Mouse (Mus musculus) v-Abl transformed pro-B cells (cell line): ENCODE results near the gene Gm45713.

Experiments used
- in situ Hi-C, 2 experiments: fragments of 400-800 bp; cut with MboI; formaldehyde crosslinking; loops; one replicate each; pipeline ENCODE4 v1.15.1; 2025; ENCODE audit not compliant: unreplicated experiment in 2 of 2

The Gm45713 gene

GRCm38 (mm10) chr7:45147899-45148298, 11.9 kb upstream of the Gm45713 start:
- in situ Hi-C loops = no loop called here

GRCm38 (mm10) chr7:45147267-45147666, 11.2 kb upstream of the Gm45713 start:
- in situ Hi-C loops = no loop called here

GRCm38 (mm10) chr7:45145460-45145859, 9.4 kb upstream of the Gm45713 start:
- in situ Hi-C loops = no loop called here

GRCm38 (mm10) chr7:45144368-45145174, 8.5 kb upstream of the Gm45713 start:
- in situ Hi-C loops = no loop called here

GRCm38 (mm10) chr7:45141914-45142313, 5.9 kb upstream of the Gm45713 start:
- in situ Hi-C loops = no loop called here

- in situ Hi-C loops = no loop called here
Observed at GRCm38 (mm10) chr7:45141319-45141718, 5.3 kb upstream of the Gm45713 start.

- in situ Hi-C loops = loop anchor here in 1 of 2 experiments (5.0 kb wide), 1 partner anchor 58 kb away; no protein-coding TSS in a partner anchor
Observed at GRCm38 (mm10) chr7:45139904-45140723, 4.1 kb upstream of the Gm45713 start.

- in situ Hi-C loops = loop anchor here in 1 of 2 experiments (5.0 kb wide), 1 partner anchor 56 kb away; no protein-coding TSS in a partner anchor
Observed at GRCm38 (mm10) chr7:45138403-45138802, 2.4 kb upstream of the Gm45713 start.

- in situ Hi-C loops = loop anchor here in 1 of 2 experiments (5.0 kb wide), 1 partner anchor 55 kb away; no protein-coding TSS in a partner anchor
Observed at GRCm38 (mm10) chr7:45137171-45138006, 1.4 kb upstream of the Gm45713 start.

GRCm38 (mm10) chr7:45135370-45135769, 661 bp downstream of the Gm45713 start:
- in situ Hi-C loops = loop anchor here in 1 of 2 experiments (5.0 kb wide), 1 partner anchor 53 kb away; no protein-coding TSS in a partner anchor

- in situ Hi-C loops = loop anchor here in 1 of 2 experiments (5.0 kb wide), 1 partner anchor 52 kb away; no protein-coding TSS in a partner anchor
Observed at GRCm38 (mm10) chr7:45134544-45135026, 1.4 kb downstream of the Gm45713 start.

- in situ Hi-C loops = no loop called here
Observed at GRCm38 (mm10) chr7:45133446-45134159, 2.4 kb downstream of the Gm45713 start.

GRCm38 (mm10) chr7:45131850-45132249, 4.2 kb downstream of the Gm45713 start:
- in situ Hi-C loops = no loop called here

- in situ Hi-C loops = loop anchor here in 1 of 2 experiments (5.0 to 10.0 kb wide), 4 partner anchors 48 to 585 kb away; partner anchors contain the start of genes Prmt1, Rpl18 and Sphk2
Observed at GRCm38 (mm10) chr7:45129776-45130512, 6.1 kb downstream of the Gm45713 start.

GRCm38 (mm10) chr7:45129318-45129717, 6.7 kb downstream of the Gm45713 start:
- in situ Hi-C loops = loop anchor here in 1 of 2 experiments (5.0 to 10.0 kb wide), 4 partner anchors 47 to 585 kb away; partner anchors contain the start of genes Prmt1, Rpl18 and Sphk2

GRCm38 (mm10) chr7:45128624-45129246, 7.3 kb downstream of the Gm45713 start, which contains the start of gene Rpl13a:
Gene Rpl13a (minus strand): TSS chr7:45128761.
- in situ Hi-C loops = loop anchor here in 1 of 2 experiments (5.0 to 10.0 kb wide), 4 partner anchors 46 to 586 kb away; partner anchors contain the start of genes Prmt1, Rpl18 and Sphk2

GRCm38 (mm10) chr7:45127700-45128224, 8.3 kb downstream of the Gm45713 start:
- in situ Hi-C loops = loop anchor here in 1 of 2 experiments (5.0 to 10.0 kb wide), 4 partner anchors 45 to 587 kb away; partner anchors contain the start of genes Prmt1, Rpl18 and Sphk2
